Mouse (Mus musculus): ENCODE results near the gene Lrrc30. TPM values are rescaled to one million over a fixed set of nuclear protein-coding genes. Genes with fewer than 3 reads are reported as not detected.

Lrrc30 gene
- 0.26 and 0.37 TPM in 2 replicates for total RNA-seq (2021)
- long read RNA-seq, experiment 1, result 0 reads
- long read RNA-seq, experiment 2, result 0 reads

GRCm38 (mm10) chr17:67632676-67633339 is at the start of gene Lrrc30:
Lrrc30 (minus strand) TSS chr17:67632723.
- DNase-seq, result no peak

GRCm38 (mm10) chr17:67681084-67681483 is 48.6 kb upstream of the Lrrc30 start:
- DNase-seq, result peak; percentile 39

GRCm38 (mm10) chr17:67678576-67678975 is 46.1 kb upstream of the Lrrc30 start:
- DNase-seq, result peak; percentile 53

- peak; percentile 79 for DNase-seq
Measured at GRCm38 (mm10) chr17:67667981-67668380, 35.5 kb upstream of the Lrrc30 start.

GRCm38 (mm10) chr17:67666981-67667380 is 34.5 kb upstream of the Lrrc30 start:
- peak; percentile 53 for DNase-seq

GRCm38 (mm10) chr17:67664299-67664698 is 31.8 kb upstream of the Lrrc30 start:
- DNase-seq, result no peak

GRCm38 (mm10) chr17:67651506-67651905 is 19.0 kb upstream of the Lrrc30 start:
- DNase-seq, result peak; percentile 73

GRCm38 (mm10) chr17:67641627-67642026 is 9.1 kb upstream of the Lrrc30 start:
- no peak for DNase-seq

- peak; percentile 79 for DNase-seq
Measured at GRCm38 (mm10) chr17:67638119-67638810, 5.7 kb upstream of the Lrrc30 start.

- no peak for DNase-seq
Measured at GRCm38 (mm10) chr17:67636951-67637350, 4.4 kb upstream of the Lrrc30 start.

- no peak for DNase-seq
Measured at GRCm38 (mm10) chr17:67636304-67636703, 3.8 kb upstream of the Lrrc30 start.

- DNase-seq, result no peak
Measured at GRCm38 (mm10) chr17:67629746-67630145, 2.8 kb downstream of the Lrrc30 start.

- peak; percentile 90 for DNase-seq
Measured at GRCm38 (mm10) chr17:67629211-67629657, 3.3 kb downstream of the Lrrc30 start.

GRCm38 (mm10) chr17:67628475-67628874 is 4.0 kb downstream of the Lrrc30 start:
- no peak for DNase-seq

- peak; percentile 54 for DNase-seq
Measured at GRCm38 (mm10) chr17:67625431-67625830, 7.1 kb downstream of the Lrrc30 start.

- DNase-seq, result no peak
Measured at GRCm38 (mm10) chr17:67619001-67619400, 13.5 kb downstream of the Lrrc30 start.

GRCm38 (mm10) chr17:67614381-67614780 is 18.1 kb downstream of the Lrrc30 start:
- DNase-seq, result no peak

GRCm38 (mm10) chr17:67612576-67612975 is 19.9 kb downstream of the Lrrc30 start:
- no peak for DNase-seq

GRCm38 (mm10) chr17:67612151-67612550 is 20.4 kb downstream of the Lrrc30 start:
- DNase-seq, result no peak

- DNase-seq, result no peak
Measured at GRCm38 (mm10) chr17:67604446-67604845, 28.1 kb downstream of the Lrrc30 start.

- no peak for DNase-seq
Measured at GRCm38 (mm10) chr17:67602556-67602955, 30.0 kb downstream of the Lrrc30 start.

- peak; percentile 87 for DNase-seq
Measured at GRCm38 (mm10) chr17:67584937-67585579, 47.5 kb downstream of the Lrrc30 start.

GRCm38 (mm10) chr17:67584533-67584932 is 48.0 kb downstream of the Lrrc30 start:
- DNase-seq, result no peak
